Comparison of ENCODE assay signal across 8 mouse cellular contexts in the genomic region with DNA sequence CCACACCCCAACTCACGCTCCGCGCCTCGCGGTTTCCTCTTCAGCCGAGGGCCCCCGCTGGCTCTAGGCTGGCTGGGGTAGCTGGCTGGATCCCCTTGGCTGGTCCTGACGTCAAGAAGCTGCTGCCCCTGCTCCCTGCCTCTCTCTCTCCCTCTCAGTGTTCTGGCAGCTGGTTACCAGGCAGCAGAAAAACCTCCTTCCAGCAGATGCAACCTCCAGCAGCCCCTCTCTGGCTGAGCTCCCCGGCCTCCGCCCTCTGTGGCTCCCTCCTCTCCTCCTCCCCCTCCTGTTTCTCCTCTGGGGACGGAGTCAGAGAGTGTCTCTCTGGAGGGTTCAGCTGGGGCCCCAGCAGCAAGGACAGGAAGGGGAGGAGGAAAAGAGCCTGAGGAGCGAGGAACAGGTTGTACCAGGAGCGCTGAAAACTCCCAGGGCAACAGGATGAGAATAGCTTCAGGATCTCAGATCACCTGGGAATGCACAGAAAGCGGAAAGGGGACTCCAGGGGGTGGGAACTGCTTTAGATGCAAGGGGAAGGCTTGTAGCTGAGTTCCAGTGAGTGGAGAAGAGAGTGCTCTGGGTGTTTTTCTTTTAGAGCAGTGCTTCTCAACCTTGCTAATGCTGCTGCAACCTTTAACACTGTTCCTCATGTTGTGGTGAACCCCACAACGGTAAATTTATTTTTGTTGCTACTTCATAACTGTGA. TPM values are rescaled to one million over a fixed set of nuclear protein-coding genes. Genes with fewer than 3 reads are reported as not detected.
DNase-seq lines count a peak whose midpoint lies in the region; ATAC-seq and TF ChIP-seq lines count a peak whose summit lies in the region.

A gene (minus strand): TSS at position 205 of the 703 bp plus-strand sequence.

- peak; percentile 23 for DNase-seq in adrenal gland, postnatal 10 days
- no peak for DNase-seq in adrenal gland, postnatal 36 days
- peak; percentile 48 for DNase-seq in Muller cell, postnatal 12 days (ENCODE audit: inconsistent ontology term)
- DNase-seq in gastrocnemius, adult 2 months = peak; percentile 62
- DNase-seq in hindbrain, embryonic 14.5 days (ENCODE audit: low spot score) = peak; percentile 41
- DNase-seq in natural killer cell, adult 2 months (ENCODE audit: low spot score in 2 of 2) = no peak
- no peak for DNase-seq in cerebellum, postnatal 14 days

- ATAC-seq in hindbrain, embryonic 14.5 days (ENCODE audit: low FRiP score) = peak; percentile 71
- peak; percentile 90 for ATAC-seq in midbrain, embryonic 13.5 days

- H3K9ac ChIP-seq in hindbrain, embryonic 14.5 days = peak within 1 kb of the TSS; percentile 29
- H3K9ac ChIP-seq in midbrain, embryonic 13.5 days (replicated peaks) = peak within 1 kb of the TSS; percentile 46

- intact Hi-C loops in gastrocnemius, adult 2 months (cut with DNase I) = no loop called here

- no peaks in the 10 kb centered on the region for H3K36me3 ChIP-seq in hindbrain, embryonic 14.5 days (replicated peaks; ENCODE audit: control insufficient read depth, insufficient read depth)
- no peaks in the 10 kb centered on the region for H3K36me3 ChIP-seq in midbrain, embryonic 13.5 days

- H3K27me3 ChIP-seq in hindbrain, embryonic 14.5 days (ENCODE audit: control insufficient read depth, insufficient read depth, low read length) = peaks cover 15% of the 10 kb centered on the region
- peaks cover 23% of the 10 kb centered on the region for H3K27me3 ChIP-seq in midbrain, embryonic 13.5 days

- H3K27ac ChIP-seq in gastrocnemius, adult 2 months = peak within 1 kb of the TSS; percentile 87
- H3K27ac ChIP-seq in hindbrain, embryonic 14.5 days = peak within 1 kb of the TSS; percentile 4; the same call in 1 of the 2 replicates
- peak within 1 kb of the TSS; percentile 21; the same call in 1 of the 2 replicates for H3K27ac ChIP-seq in midbrain, embryonic 13.5 days

- peak within 1 kb of the TSS; percentile 70 for H3K4me3 ChIP-seq in gastrocnemius, adult 2 months
- H3K4me3 ChIP-seq in hindbrain, embryonic 14.5 days (replicated peaks; ENCODE audit: low read length) = peak within 1 kb of the TSS; percentile 8
- peak within 1 kb of the TSS; percentile 29 for H3K4me3 ChIP-seq in midbrain, embryonic 13.5 days (replicated peaks)

- TF ChIP-seq CTCF in gastrocnemius, adult 2 months (IDR thresholded peaks at IDR 0.05) = no peak

- H3K4me2 ChIP-seq in hindbrain, embryonic 14.5 days (replicated peaks) = peak within 1 kb of the TSS; percentile 47
- H3K4me2 ChIP-seq in midbrain, embryonic 13.5 days (replicated peaks) = peak within 1 kb of the TSS; percentile 60

- H3K4me1 ChIP-seq in hindbrain, embryonic 14.5 days (replicated peaks; ENCODE audit: control insufficient read depth, insufficient read depth, low read length) = peaks cover 15% of the 10 kb centered on the region
- peaks cover 45% of the 10 kb centered on the region for H3K4me1 ChIP-seq in midbrain, embryonic 13.5 days (replicated peaks)

- no peaks in the 10 kb centered on the region for H3K9me3 ChIP-seq in hindbrain, embryonic 14.5 days (ENCODE audit: control insufficient read depth, low read length)
- no peaks in the 10 kb centered on the region for H3K9me3 ChIP-seq in midbrain, embryonic 13.5 days

- 2% methylated on average over 15 of the region's 15 CpGs for WGBS in hindbrain, embryonic 14.5 days
- WGBS in midbrain, embryonic 13.5 days = under 1% methylated on average over 15 of the region's 15 CpGs

RNA-seq across cellular contexts. Expression of the gene that starts here (rescaled TPM):
- total RNA-seq in adrenal gland, postnatal 10 days (2021) = 10 to 100 TPM in 1 of 2 experiments, 1 to 10 TPM in 1; 5.1 to 10.1 TPM
- total RNA-seq in adrenal gland, postnatal 36 days (2021) = 1 to 10 TPM; 1.8 to 2.3 TPM
- 10 to 100 TPM in 1 of 2 experiments, 1 to 10 TPM in 1; 3.8 to 10.3 TPM for total RNA-seq in gastrocnemius, adult 2 months (2021)
- 2.9 and 3.3 TPM in 2 replicates for polyA plus RNA-seq in hindbrain, embryonic 14.5 days (2014; fragmentation: Nextera tagmentation; extraction: Ambion mirVana)
- 3.3 and 5.5 TPM in 2 replicates for polyA plus RNA-seq in midbrain, embryonic 13.5 days (2015; fragmentation: Nextera tagmentation; extraction: Ambion mirVana)

Comparison
In these comparisons a context has a peak if more than half of its experiments do, and no peak if none do; other contexts are left out.
1. DNase-seq: peak in adrenal gland, postnatal 10 days (single experiment), Muller cell, postnatal 12 days (single experiment), gastrocnemius, adult 2 months (single experiment) and hindbrain, embryonic 14.5 days (single experiment); none in adrenal gland, postnatal 36 days (0 of 2), natural killer cell, adult 2 months (0 of 2) and cerebellum, postnatal 14 days (0 of 2).
2. H3K27ac ChIP-seq: peak in every context shown above with its lines; median percentile 87 in gastrocnemius, adult 2 months; 21 in midbrain, embryonic 13.5 days; 4 in hindbrain, embryonic 14.5 days.
3. H3K4me3 ChIP-seq: peak in every context shown above with its lines; median percentile 70 in gastrocnemius, adult 2 months; 29 in midbrain, embryonic 13.5 days; 8 in hindbrain, embryonic 14.5 days.